Mouse (Mus musculus): ENCODE results near the gene Zbtb5. TPM values are rescaled to one million over a fixed set of nuclear protein-coding genes. Genes with fewer than 3 reads are reported as not detected.
"Not testable (repeated sequence)": the region's sequence is repeated elsewhere in the genome, so short reads cannot be mapped to it uniquely, and the experiment has no call there.

Zbtb5 gene
- 5.5 TPM in 2 replicates for polyA plus RNA-seq (2015; fragmentation: Nextera tagmentation; extraction: Ambion mirVana)

GRCm38 (mm10) chr4:45012105-45012975 lies at the start of gene Zbtb5:
Gene Zbtb5 (minus strand): TSS chr4:45012412.
- peak within 1 kb of the TSS; percentile 95 for H3K4me3 ChIP-seq (ENCODE audit: low read depth, low read length)
- ATAC-seq (ENCODE audit: low read depth) = peak; percentile 92
- H3K27ac ChIP-seq (ENCODE audit: low read length) = peak within 1 kb of the TSS; percentile 98
- WGBS (ENCODE audit: insufficient replicate concordance) = under 1% methylated on average over 59 of the region's 63 CpGs
- H3K9ac ChIP-seq (ENCODE audit: low read depth, low read length) = peak within 1 kb of the TSS; percentile 98
- no peaks in the 10 kb centered on the region for H3K36me3 ChIP-seq (ENCODE audit: control insufficient read depth, insufficient read depth)
- H3K4me1 ChIP-seq (ENCODE audit: control insufficient read depth, low read depth, low read length) = peaks cover 23% of the 10 kb centered on the region
- no peaks in the 10 kb centered on the region for H3K9me3 ChIP-seq (replicated peaks; ENCODE audit: control insufficient read depth, low read length)
- peak within 1 kb of the TSS; percentile 79 for H3K4me2 ChIP-seq (ENCODE audit: low read depth, low read length)
- H3K27me3 ChIP-seq (ENCODE audit: control insufficient read depth, insufficient read depth, low read depth, low read length) = no peaks in the 10 kb centered on the region

GRCm38 (mm10) chr4:45055451-45055850 lies 43.2 kb upstream of the Zbtb5 start:
- no peak overlapping the region for H3K27ac ChIP-seq (ENCODE audit: low read length)
- H3K4me3 ChIP-seq (ENCODE audit: low read depth, low read length) = no peak overlapping the region
- H3K4me1 ChIP-seq (ENCODE audit: control insufficient read depth, low read depth, low read length) = no peaks in the 10 kb centered on the region
- no peaks in the 10 kb centered on the region for H3K9me3 ChIP-seq (replicated peaks; ENCODE audit: control insufficient read depth, low read length)
- no peaks in the 10 kb centered on the region for H3K36me3 ChIP-seq (ENCODE audit: control insufficient read depth, insufficient read depth)
- no peak overlapping the region for H3K9ac ChIP-seq (ENCODE audit: low read depth, low read length)
- 63% methylated on average over 8 of the region's 8 CpGs for WGBS (ENCODE audit: insufficient replicate concordance)
- no peak for ATAC-seq (ENCODE audit: low read depth)
- no peak overlapping the region for H3K4me2 ChIP-seq (ENCODE audit: low read depth, low read length)
- H3K27me3 ChIP-seq (ENCODE audit: control insufficient read depth, insufficient read depth, low read depth, low read length) = no peaks in the 10 kb centered on the region

GRCm38 (mm10) chr4:45054862-45055261 lies 42.6 kb upstream of the Zbtb5 start:
- Histone ChIP-seq H3K27ac (ENCODE audit: low read length) (no peak overlapping the region), H3K9ac (ENCODE audit: low read depth, low read length) (no peak overlapping the region), H3K9me3 (replicated peaks; ENCODE audit: control insufficient read depth, low read length) (no peaks in the 10 kb centered on the region), H3K4me1 (ENCODE audit: control insufficient read depth, low read depth, low read length) (no peaks in the 10 kb centered on the region), H3K27me3 (ENCODE audit: control insufficient read depth, insufficient read depth, low read depth, low read length) (no peaks in the 10 kb centered on the region), H3K36me3 (ENCODE audit: control insufficient read depth, insufficient read depth) (no peaks in the 10 kb centered on the region), H3K4me3 (ENCODE audit: low read depth, low read length) (no peak overlapping the region), H3K4me2 (ENCODE audit: low read depth, low read length) (no peak overlapping the region)
- ATAC-seq (ENCODE audit: low read depth) = no peak
- 44% methylated on average over 3 of the region's 3 CpGs for WGBS (ENCODE audit: insufficient replicate concordance)

GRCm38 (mm10) chr4:45047956-45048355 lies 35.7 kb upstream of the Zbtb5 start:
- no peaks in the 10 kb centered on the region for H3K27me3 ChIP-seq (ENCODE audit: control insufficient read depth, insufficient read depth, low read depth, low read length)
- H3K27ac ChIP-seq (ENCODE audit: low read length) = no peak overlapping the region
- no peaks in the 10 kb centered on the region for H3K9me3 ChIP-seq (replicated peaks; ENCODE audit: control insufficient read depth, low read length)
- WGBS (ENCODE audit: insufficient replicate concordance) = 72% methylated on average over 9 of the region's 9 CpGs
- H3K4me3 ChIP-seq (ENCODE audit: low read depth, low read length) = no peak overlapping the region
- H3K36me3 ChIP-seq (ENCODE audit: control insufficient read depth, insufficient read depth) = no peaks in the 10 kb centered on the region
- no peak overlapping the region for H3K4me2 ChIP-seq (ENCODE audit: low read depth, low read length)
- ATAC-seq (ENCODE audit: low read depth) = no peak
- H3K4me1 ChIP-seq (ENCODE audit: control insufficient read depth, low read depth, low read length) = no peaks in the 10 kb centered on the region
- no peak overlapping the region for H3K9ac ChIP-seq (ENCODE audit: low read depth, low read length)

GRCm38 (mm10) chr4:45047286-45047887 lies 35.2 kb upstream of the Zbtb5 start:
- H3K4me3 ChIP-seq (ENCODE audit: low read depth, low read length) = no peak overlapping the region
- no peak overlapping the region for H3K9ac ChIP-seq (ENCODE audit: low read depth, low read length)
- H3K27me3 ChIP-seq (ENCODE audit: control insufficient read depth, insufficient read depth, low read depth, low read length) = no peaks in the 10 kb centered on the region
- WGBS (ENCODE audit: insufficient replicate concordance) = 68% methylated on average over 9 of the region's 9 CpGs
- no peak for ATAC-seq (ENCODE audit: low read depth)
- no peaks in the 10 kb centered on the region for H3K9me3 ChIP-seq (replicated peaks; ENCODE audit: control insufficient read depth, low read length)
- no peak overlapping the region for H3K27ac ChIP-seq (ENCODE audit: low read length)
- H3K36me3 ChIP-seq (ENCODE audit: control insufficient read depth, insufficient read depth) = no peaks in the 10 kb centered on the region
- no peaks in the 10 kb centered on the region for H3K4me1 ChIP-seq (ENCODE audit: control insufficient read depth, low read depth, low read length)
- no peak overlapping the region for H3K4me2 ChIP-seq (ENCODE audit: low read depth, low read length)

GRCm38 (mm10) chr4:45046679-45047078 lies 34.5 kb upstream of the Zbtb5 start:
- Histone ChIP-seq H3K4me3 (ENCODE audit: low read depth, low read length) (no peak overlapping the region), H3K27ac (ENCODE audit: low read length) (no peak overlapping the region), H3K9ac (ENCODE audit: low read depth, low read length) (no peak overlapping the region), H3K4me1 (ENCODE audit: control insufficient read depth, low read depth, low read length) (no peaks in the 10 kb centered on the region), H3K9me3 (replicated peaks; ENCODE audit: control insufficient read depth, low read length) (no peaks in the 10 kb centered on the region), H3K36me3 (ENCODE audit: control insufficient read depth, insufficient read depth) (no peaks in the 10 kb centered on the region), H3K27me3 (ENCODE audit: control insufficient read depth, insufficient read depth, low read depth, low read length) (no peaks in the 10 kb centered on the region), H3K4me2 (ENCODE audit: low read depth, low read length) (no peak overlapping the region)
- 89% methylated on average over 5 of the region's 5 CpGs for WGBS (ENCODE audit: insufficient replicate concordance)
- no peak for ATAC-seq (ENCODE audit: low read depth)

GRCm38 (mm10) chr4:45040795-45041194 lies 28.6 kb upstream of the Zbtb5 start:
- no peak for ATAC-seq (ENCODE audit: low read depth)
- Histone ChIP-seq H3K4me2 (ENCODE audit: low read depth, low read length) (no peak overlapping the region), H3K27me3 (ENCODE audit: control insufficient read depth, insufficient read depth, low read depth, low read length) (no peaks in the 10 kb centered on the region), H3K4me3 (ENCODE audit: low read depth, low read length) (no peak overlapping the region), H3K36me3 (ENCODE audit: control insufficient read depth, insufficient read depth) (no peaks in the 10 kb centered on the region), H3K4me1 (ENCODE audit: control insufficient read depth, low read depth, low read length) (no peaks in the 10 kb centered on the region; the same call in 1 of the 2 replicates), H3K9ac (ENCODE audit: low read depth, low read length) (no peak overlapping the region), H3K27ac (ENCODE audit: low read length) (no peak overlapping the region), H3K9me3 (replicated peaks; ENCODE audit: control insufficient read depth, low read length) (no peaks in the 10 kb centered on the region)
- 73% methylated on average over 7 of the region's 7 CpGs for WGBS (ENCODE audit: insufficient replicate concordance)

GRCm38 (mm10) chr4:45039546-45039945 lies 27.3 kb upstream of the Zbtb5 start:
- 79% methylated on average over 7 of the region's 7 CpGs for WGBS (ENCODE audit: insufficient replicate concordance)
- not testable (repeated sequence) for H3K9ac ChIP-seq (ENCODE audit: low read depth, low read length); H3K4me2 ChIP-seq (ENCODE audit: low read depth, low read length); H3K9me3 ChIP-seq (replicated peaks; ENCODE audit: control insufficient read depth, low read length); H3K36me3 ChIP-seq (ENCODE audit: control insufficient read depth, insufficient read depth); H3K27ac ChIP-seq (ENCODE audit: low read length); H3K4me3 ChIP-seq (ENCODE audit: low read depth, low read length); H3K27me3 ChIP-seq (ENCODE audit: control insufficient read depth, insufficient read depth, low read depth, low read length); ATAC-seq (ENCODE audit: low read depth); H3K4me1 ChIP-seq (ENCODE audit: control insufficient read depth, low read depth, low read length)

- ATAC-seq (ENCODE audit: low read depth); H3K9me3 ChIP-seq (replicated peaks; ENCODE audit: control insufficient read depth, low read length); H3K36me3 ChIP-seq (ENCODE audit: control insufficient read depth, insufficient read depth); H3K27ac ChIP-seq (ENCODE audit: low read length); H3K27me3 ChIP-seq (ENCODE audit: control insufficient read depth, insufficient read depth, low read depth, low read length); H3K4me1 ChIP-seq (ENCODE audit: control insufficient read depth, low read depth, low read length); H3K4me2 ChIP-seq (ENCODE audit: low read depth, low read length); H3K4me3 ChIP-seq (ENCODE audit: low read depth, low read length); H3K9ac ChIP-seq (ENCODE audit: low read depth, low read length): not testable (repeated sequence)
- WGBS (ENCODE audit: insufficient replicate concordance) = 42% methylated on average over 8 of the region's 8 CpGs
Measured at GRCm38 (mm10) chr4:45038879-45039278, 26.7 kb upstream of the Zbtb5 start.
